Comparison of ENCODE assay signal across 20 mouse cellular contexts in the genomic region with DNA sequence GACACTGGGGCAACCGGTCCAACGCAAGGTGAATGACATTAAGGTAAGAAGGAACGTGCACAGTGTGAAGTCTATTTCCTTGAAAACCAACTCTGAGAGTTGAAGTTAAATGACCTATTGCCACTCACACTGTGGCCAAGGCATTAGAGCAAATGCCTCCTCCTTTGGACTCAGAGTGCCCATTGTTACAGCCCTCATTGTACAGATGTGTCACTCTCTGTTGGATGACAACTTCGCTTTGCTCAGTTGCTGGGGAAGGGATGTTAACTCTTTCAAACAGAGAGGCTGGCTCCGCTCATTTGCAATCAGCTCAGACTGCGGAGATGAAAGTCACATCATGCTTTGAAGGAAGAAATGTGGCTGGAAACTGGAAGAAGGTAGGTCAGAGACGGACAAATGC.
A peak's percentile ranks its signal among the peaks of the same experiment; 100 is the strongest.
DNase-seq lines count a peak whose midpoint lies in the region; ATAC-seq and TF ChIP-seq lines count a peak whose summit lies in the region.
"Had no signal": no experiment of that assay in that cellular context is flagged by ENCODE, and none has a peak within 500 bp of the region (broad histone marks: within the 10 kb centered on the region; RNA-seq: fewer than 3 reads in every experiment).

No protein-coding gene starts in this region.

- H3K27me3 ChIP-seq in hindbrain, embryonic 10.5 days (ENCODE audit: insufficient read depth, poor library complexity, severe bottlenecking), result peaks cover 10% of the 10 kb centered on the region; the same call in 1 of the 2 replicates
- no peaks in the 10 kb centered on the region for H3K27me3 ChIP-seq in hindbrain, embryonic 16.5 days (replicated peaks; ENCODE audit: control insufficient read depth, insufficient read depth, low read length)
- no peaks in the 10 kb centered on the region; the same call in 1 of the 2 replicates for H3K27me3 ChIP-seq in midbrain, embryonic 11.5 days (ENCODE audit: control insufficient read depth, insufficient read depth, low read length)
- H3K27me3 ChIP-seq in midbrain, embryonic 14.5 days (ENCODE audit: control insufficient read depth, insufficient read depth, low read length), result no peaks in the 10 kb centered on the region
- H3K27me3 ChIP-seq: embryonic facial prominence, embryonic 13.5 days; forebrain, embryonic 13.5 days; heart, embryonic 15.5 days; hindbrain, embryonic 15.5 days had no signal

- TF ChIP-seq CTCF in cortical plate, adult 2 months (IDR thresholded peaks at IDR 0.05; ENCODE audit: extremely low read depth, insufficient read depth, low read length), result no peak

- no peak overlapping the region for H3K9ac ChIP-seq in hindbrain, embryonic 16.5 days (ENCODE audit: low read depth, low read length)
- H3K9ac ChIP-seq in midbrain, embryonic 11.5 days (ENCODE audit: low read length), result no peak overlapping the region
- no peak overlapping the region for H3K9ac ChIP-seq in midbrain, embryonic 14.5 days (replicated peaks; ENCODE audit: low read length)
- H3K9ac ChIP-seq: embryonic facial prominence, embryonic 13.5 days; forebrain, embryonic 13.5 days; heart, embryonic 15.5 days; hindbrain, embryonic 15.5 days had no signal

- no peak overlapping the region for H3K4me3 ChIP-seq in hindbrain, embryonic 10.5 days
- no peak overlapping the region for H3K4me3 ChIP-seq in hindbrain, embryonic 16.5 days (ENCODE audit: low read length)
- H3K4me3 ChIP-seq in midbrain, embryonic 11.5 days (ENCODE audit: low read depth, low read length), result no peak overlapping the region
- H3K4me3 ChIP-seq in midbrain, embryonic 14.5 days (replicated peaks; ENCODE audit: low read depth, low read length), result no peak overlapping the region
- H3K4me3 ChIP-seq in cortical plate, adult 2 months (ENCODE audit: insufficient read depth, low read length), result no peak overlapping the region
- H3K4me3 ChIP-seq: embryonic facial prominence, embryonic 13.5 days; forebrain, embryonic 13.5 days; gastrocnemius, adult 2 months; heart, embryonic 15.5 days; hindbrain, embryonic 15.5 days had no signal

- intact Hi-C loops in left cerebral cortex, postnatal 36 days (cut with DNase I), result no loop called here

- H3K9me3 ChIP-seq in hindbrain, embryonic 10.5 days, result no peaks in the 10 kb centered on the region
- H3K9me3 ChIP-seq in hindbrain, embryonic 16.5 days (ENCODE audit: control insufficient read depth, low read length), result no peaks in the 10 kb centered on the region
- no peaks in the 10 kb centered on the region for H3K9me3 ChIP-seq in midbrain, embryonic 11.5 days (ENCODE audit: control insufficient read depth, low read length)
- no peaks in the 10 kb centered on the region for H3K9me3 ChIP-seq in midbrain, embryonic 14.5 days (ENCODE audit: control insufficient read depth, low read length)
- H3K9me3 ChIP-seq: embryonic facial prominence, embryonic 13.5 days; forebrain, embryonic 13.5 days; heart, embryonic 15.5 days; hindbrain, embryonic 15.5 days had no signal

- peak overlapping the region; percentile 9; the same call in 1 of the 2 replicates for H3K27ac ChIP-seq in hindbrain, embryonic 10.5 days
- no peak overlapping the region for H3K27ac ChIP-seq in hindbrain, embryonic 16.5 days (ENCODE audit: low read depth, low read length)
- H3K27ac ChIP-seq in midbrain, embryonic 11.5 days (ENCODE audit: low read depth, low read length), result no peak overlapping the region
- H3K27ac ChIP-seq in midbrain, embryonic 14.5 days (replicated peaks; ENCODE audit: low read depth, low read length), result no peak overlapping the region
- H3K27ac ChIP-seq in cortical plate, adult 2 months (ENCODE audit: insufficient read depth, low read length), result 0 out of 2 replicates have a peak overlapping the region, but pooled peaks have one; percentile 13
- H3K27ac ChIP-seq: embryonic facial prominence, embryonic 13.5 days; forebrain, embryonic 13.5 days; gastrocnemius, adult 2 months; heart, embryonic 15.5 days; hindbrain, embryonic 15.5 days had no signal

- no peak for ATAC-seq in hindbrain, embryonic 16.5 days
- ATAC-seq in midbrain, embryonic 11.5 days (ENCODE audit: low FRiP score), result peak; percentile 69
- no peak for ATAC-seq in midbrain, embryonic 14.5 days (ENCODE audit: low FRiP score, low TSS enrichment)
- ATAC-seq: forebrain, embryonic 13.5 days; inflammation-experienced regulatory T-cells, adult 6 months; intestine, postnatal 0 days had no signal

- TF ChIP-seq POLR2A in cortical plate, adult 2 months (IDR thresholded peaks at IDR 0.05; ENCODE audit: extremely low read depth, insufficient read depth, low read length), result no peak

- WGBS in hindbrain, embryonic 10.5 days, result 31% methylated on average over 7 of the region's 7 CpGs
- WGBS in hindbrain, embryonic 16.5 days, result 32% methylated on average over 7 of the region's 7 CpGs
- 28% methylated on average over 7 of the region's 7 CpGs for WGBS in midbrain, embryonic 11.5 days
- WGBS in midbrain, embryonic 14.5 days, result 19% methylated on average over 7 of the region's 7 CpGs

- H3K4me2 ChIP-seq in hindbrain, embryonic 16.5 days (ENCODE audit: low read length), result no peak overlapping the region
- no peak overlapping the region for H3K4me2 ChIP-seq in midbrain, embryonic 11.5 days
- no peak overlapping the region for H3K4me2 ChIP-seq in midbrain, embryonic 14.5 days (ENCODE audit: low read length)
- H3K4me2 ChIP-seq: embryonic facial prominence, embryonic 13.5 days; forebrain, embryonic 13.5 days; heart, embryonic 15.5 days; hindbrain, embryonic 15.5 days had no signal

- peak; percentile 56 for DNase-seq in embryo, embryonic 10.5 days (ENCODE audit: low spot score)
- DNase-seq in embryo, embryonic 9.5 days (ENCODE audit: extremely low spot score), result no peak
- DNase-seq in hindbrain, embryonic 10.5 days (ENCODE audit: low spot score), result peak; percentile 20
- no peak for DNase-seq in midbrain, embryonic 11.5 days (ENCODE audit: low spot score, missing footprints)
- DNase-seq in midbrain, embryonic 14.5 days, result no peak
- DNase-seq in left cerebral cortex, postnatal 36 days (ENCODE audit: low spot score in 2 of 2), result no peak
- DNase-seq: adrenal gland, postnatal 10 days; cerebellum, adult 11-12 months; cerebellum, adult 9-10 months; cerebellum, postnatal 25 days; gastrocnemius, adult 2 months; gastrocnemius, postnatal 25 days had no signal

- peaks cover 43% of the 10 kb centered on the region for H3K4me1 ChIP-seq in hindbrain, embryonic 10.5 days (replicated peaks)
- no peaks in the 10 kb centered on the region for H3K4me1 ChIP-seq in hindbrain, embryonic 16.5 days (ENCODE audit: control insufficient read depth, insufficient read depth, low read depth, low read length)
- peaks cover 13% of the 10 kb centered on the region for H3K4me1 ChIP-seq in midbrain, embryonic 11.5 days (ENCODE audit: control insufficient read depth, insufficient read depth, low read length)
- peaks cover 5% of the 10 kb centered on the region; the same call in 1 of the 2 replicates for H3K4me1 ChIP-seq in midbrain, embryonic 14.5 days (ENCODE audit: control insufficient read depth, insufficient read depth, low read length)
- H3K4me1 ChIP-seq in cortical plate, adult 2 months (ENCODE audit: control insufficient read depth, insufficient read depth, low read length), result no peaks in the 10 kb centered on the region; the same call in 1 of the 2 replicates
- H3K4me1 ChIP-seq: embryonic facial prominence, embryonic 13.5 days; hindbrain, embryonic 15.5 days had no signal

- H3K36me3 ChIP-seq in hindbrain, embryonic 10.5 days, result no peaks in the 10 kb centered on the region
- no peaks in the 10 kb centered on the region for H3K36me3 ChIP-seq in hindbrain, embryonic 16.5 days (ENCODE audit: control insufficient read depth, insufficient read depth, low read length)
- no peaks in the 10 kb centered on the region for H3K36me3 ChIP-seq in midbrain, embryonic 11.5 days (ENCODE audit: control insufficient read depth, insufficient read depth, low read length)
- H3K36me3 ChIP-seq in midbrain, embryonic 14.5 days (ENCODE audit: control insufficient read depth, insufficient read depth, low read length), result no peaks in the 10 kb centered on the region
- H3K36me3 ChIP-seq: embryonic facial prominence, embryonic 13.5 days; heart, embryonic 15.5 days; hindbrain, embryonic 15.5 days had no signal

Comparison
In these comparisons a context has a peak if more than half of its experiments do, and no peak if none do; other contexts are left out.
1. DNase-seq: peak in embryo, embryonic 10.5 days (single experiment) and hindbrain, embryonic 10.5 days (single experiment); none in embryo, embryonic 9.5 days (single experiment), midbrain, embryonic 11.5 days (single experiment), midbrain, embryonic 14.5 days (single experiment) and left cerebral cortex, postnatal 36 days (0 of 2).
2. H3K27ac ChIP-seq: peak in hindbrain, embryonic 10.5 days (single experiment) and cortical plate, adult 2 months (single experiment); none in hindbrain, embryonic 16.5 days (single experiment), midbrain, embryonic 11.5 days (single experiment) and midbrain, embryonic 14.5 days (single experiment).